ENCODE assay signal across 27 mouse cellular contexts in genomic region chr4:128722932-128723331, GRCm38 (mm10). TPM values are rescaled to one million over a fixed set of nuclear protein-coding genes. Genes with fewer than 3 reads are reported as not detected.
DNase-seq lines count a peak whose midpoint lies in the region; ATAC-seq and TF ChIP-seq lines count a peak whose summit lies in the region.
"Had no signal": no experiment of that assay in that cellular context is flagged by ENCODE, and none has a peak within 500 bp of the region (broad histone marks: within the 10 kb centered on the region; RNA-seq: fewer than 3 reads in every experiment).

No protein-coding gene starts in this region.

- no peak for TF ChIP-seq CTCF in cerebellum, adult 2 months (IDR thresholded peaks at IDR 0.05; ENCODE audit: borderline replicate concordance, insufficient read depth, low read depth, low read length)

- 85% methylated on average over 8 of the region's 8 CpGs for WGBS in cerebellum, adult 2 months
- 81% methylated on average over 8 of the region's 8 CpGs for WGBS in heart, embryonic 10.5 days
- WGBS in heart, embryonic 12.5 days: 88% methylated on average over 8 of the region's 8 CpGs
- WGBS in embryonic facial prominence, embryonic 10.5 days: 81% methylated on average over 8 of the region's 8 CpGs

- H3K4me1 ChIP-seq in cerebellum, adult 2 months (ENCODE audit: control insufficient read depth, insufficient read depth, low read length): peaks cover 67% of the 10 kb centered on the region
- peaks cover 53% of the 10 kb centered on the region for H3K4me1 ChIP-seq in heart, embryonic 10.5 days
- peaks cover 54% of the 10 kb centered on the region for H3K4me1 ChIP-seq in heart, embryonic 12.5 days (replicated peaks)
- peaks cover 67% of the 10 kb centered on the region for H3K4me1 ChIP-seq in embryonic facial prominence, embryonic 10.5 days

- no peaks in the 10 kb centered on the region for H3K36me3 ChIP-seq in heart, embryonic 10.5 days
- no peaks in the 10 kb centered on the region for H3K36me3 ChIP-seq in heart, embryonic 12.5 days
- H3K36me3 ChIP-seq in embryonic facial prominence, embryonic 10.5 days (replicated peaks): no peaks in the 10 kb centered on the region

- H3K27me3 ChIP-seq in cerebellum, adult 2 months (ENCODE audit: control insufficient read depth, insufficient read depth, low read length): no peaks in the 10 kb centered on the region
- H3K27me3 ChIP-seq in heart, embryonic 10.5 days (ENCODE audit: insufficient read depth, poor library complexity, severe bottlenecking): peaks cover 8% of the 10 kb centered on the region
- H3K27me3 ChIP-seq in heart, embryonic 12.5 days (replicated peaks): no peaks in the 10 kb centered on the region
- H3K27me3 ChIP-seq in embryonic facial prominence, embryonic 10.5 days (replicated peaks; ENCODE audit: low read depth, poor library complexity, severe bottlenecking): peaks cover 15% of the 10 kb centered on the region
- H3K27me3 ChIP-seq: embryonic facial prominence, embryonic 13.5 days; Patski had no signal

- no peak overlapping the region for H3K9ac ChIP-seq in heart, embryonic 12.5 days
- H3K9ac ChIP-seq: embryonic facial prominence, embryonic 13.5 days; liver, embryonic 14.5 days had no signal

- peak overlapping the region; percentile 79 for H3K27ac ChIP-seq in cerebellum, adult 2 months (ENCODE audit: insufficient read depth, low read length)
- peak overlapping the region; percentile 43; the same call in 1 of the 2 replicates for H3K27ac ChIP-seq in heart, embryonic 10.5 days
- H3K27ac ChIP-seq in heart, embryonic 12.5 days (ENCODE audit: poor library complexity, severe bottlenecking): no peak overlapping the region
- H3K27ac ChIP-seq in embryonic facial prominence, embryonic 10.5 days (replicated peaks): peak overlapping the region; percentile 44; the same call in 1 of the 2 replicates
- H3K27ac ChIP-seq: embryonic facial prominence, embryonic 13.5 days; liver, embryonic 14.5 days; macrophage had no signal

- no peak for TF ChIP-seq POLR2A in cerebellum, adult 2 months (IDR thresholded peaks at IDR 0.05; ENCODE audit: borderline replicate concordance, insufficient read depth, low read length)

- H3K4me2 ChIP-seq in heart, embryonic 12.5 days: no peak overlapping the region
- H3K4me2 ChIP-seq: embryonic facial prominence, embryonic 13.5 days; midbrain, embryonic 11.5 days had no signal

- H3K4me3 ChIP-seq in cerebellum, adult 2 months (replicated peaks; ENCODE audit: insufficient read depth, low read depth, low read length): no peak overlapping the region
- H3K4me3 ChIP-seq in heart, embryonic 10.5 days: no peak overlapping the region
- H3K4me3 ChIP-seq in heart, embryonic 12.5 days: no peak overlapping the region
- H3K4me3 ChIP-seq in embryonic facial prominence, embryonic 10.5 days: no peak overlapping the region
- H3K4me3 ChIP-seq: embryonic facial prominence, embryonic 13.5 days; heart, adult 2 months had no signal

- DNase-seq in cerebellum, adult 2 months: peak in 1 of 2 experiments; percentile 43
- DNase-seq in cerebellum, postnatal 4 days (ENCODE audit: low spot score in 2 of 2): no peak
- no peak for DNase-seq in heart, embryonic 10.5 days (ENCODE audit: low spot score)
- DNase-seq in cerebellum, adult 9-11 months: peak; percentile 67
- DNase-seq in embryonic facial prominence, embryonic 10.5 days (ENCODE audit: low spot score): no peak
- DNase-seq in frontal cortex, postnatal 25 days (ENCODE audit: low spot score in 2 of 2): no peak
- DNase-seq: adrenal gland, postnatal 14 days; embryo, embryonic 11 days; heart, adult 2 months; heart, postnatal 14 days; kidney, adult 9 months; kidney, postnatal 10 days; layer of hippocampus, adult 9-11 months; liver; lung, adult 2 months; lung, postnatal 10 days; thymus, adult 2 months; thymus, postnatal 36 days had no signal

- no peak for ATAC-seq in heart, embryonic 12.5 days (ENCODE audit: insufficient number of reproducible peaks, low FRiP score)
- ATAC-seq: forebrain, embryonic 16.5 days; hindbrain, postnatal 0 days; intestine, embryonic 16.5 days; Patski had no signal

- no peaks in the 10 kb centered on the region for H3K9me3 ChIP-seq in heart, embryonic 10.5 days
- no peaks in the 10 kb centered on the region for H3K9me3 ChIP-seq in heart, embryonic 12.5 days (replicated peaks)
- no peaks in the 10 kb centered on the region for H3K9me3 ChIP-seq in embryonic facial prominence, embryonic 10.5 days
- H3K9me3 ChIP-seq: embryonic facial prominence, embryonic 13.5 days had no signal

RNA-seq across cellular contexts. Expression of gene A3galt2, which starts 32.2 kb away (rescaled TPM):
- 1.9 and 2.4 TPM in 2 replicates for polyA plus RNA-seq in cerebellum, adult 2 months (2012; rRNA removed)
- polyA plus RNA-seq in heart, embryonic 10.5 days (2016; fragmentation: Nextera tagmentation; extraction: Ambion mirVana): 0.04 and 0.10 TPM in 2 replicates
- 0.09 TPM in 2 replicates for polyA plus RNA-seq in heart, embryonic 12.5 days (2016; fragmentation: Nextera tagmentation; extraction: Ambion mirVana)
- polyA plus RNA-seq in embryonic facial prominence, embryonic 10.5 days (2016; fragmentation: Nextera tagmentation; extraction: Ambion mirVana): 0.09 and 0.12 TPM in 2 replicates
- polyA plus RNA-seq: macrophage had no signal
